Mouse (Mus musculus): ENCODE data around the gene Tbc1d2. TPM values are rescaled to one million over a fixed set of nuclear protein-coding genes. Genes with fewer than 3 reads are reported as not detected.
A peak's percentile ranks its signal among the peaks of the same experiment; 100 is the strongest.

The Tbc1d2 gene
- polyA plus RNA-seq, 1 experiment from 2014 or later: 6.7 TPM

GRCm38 (mm10) chr4:46664123-46665009 is 14.4 kb upstream of the Tbc1d2 start:
- no peaks in the 10 kb centered on the region for H3K27me3 ChIP-seq (replicated peaks; ENCODE audit: insufficient read depth, low read length)
- H3K9ac ChIP-seq (replicated peaks; ENCODE audit: low read depth): peak overlapping the region; percentile 19; the same call in 1 of the 2 replicates
- WGBS: 4% methylated on average over 34 of the region's 34 CpGs
- H3K27ac ChIP-seq (ENCODE audit: low read length): no peak overlapping the region; the same call in 1 of the 2 replicates
- H3K4me1 ChIP-seq (ENCODE audit: insufficient read depth, low read depth, low read length): peaks cover 3% of the 10 kb centered on the region; the same call in 1 of the 2 replicates
- no peak for TF ChIP-seq CTCF (IDR thresholded peaks at IDR 0.05)
- H3K4me2 ChIP-seq (replicated peaks; ENCODE audit: low read depth, low read length): peak overlapping the region; percentile 63
- H3K36me3 ChIP-seq (ENCODE audit: insufficient read depth, low read length): no peaks in the 10 kb centered on the region
- DNase-seq (ENCODE audit: low spot score) (peak; percentile 67), ATAC-seq (peak; percentile 91)
- H3K4me3 ChIP-seq (ENCODE audit: low read depth, low read length): peak overlapping the region; percentile 24; the same call in 1 of the 2 replicates
- H3K9me3 ChIP-seq (ENCODE audit: low read length): no peaks in the 10 kb centered on the region

GRCm38 (mm10) chr4:46661433-46661832 is 11.4 kb upstream of the Tbc1d2 start:
- no peaks in the 10 kb centered on the region for H3K9me3 ChIP-seq (ENCODE audit: low read length)
- H3K27me3 ChIP-seq (replicated peaks; ENCODE audit: insufficient read depth, low read length): no peaks in the 10 kb centered on the region
- H3K27ac ChIP-seq (ENCODE audit: low read length): no peak overlapping the region
- ATAC-seq: no peak
- WGBS: 73% methylated on average over 9 of the region's 9 CpGs
- H3K4me1 ChIP-seq (ENCODE audit: insufficient read depth, low read depth, low read length): peaks cover 3% of the 10 kb centered on the region; the same call in 1 of the 2 replicates
- no peak overlapping the region for H3K9ac ChIP-seq (replicated peaks; ENCODE audit: low read depth)
- no peaks in the 10 kb centered on the region for H3K36me3 ChIP-seq (ENCODE audit: insufficient read depth, low read length)
- DNase-seq (ENCODE audit: low spot score): no peak
- TF ChIP-seq EP300 (IDR thresholded peaks at IDR 0.05) (no peak), CTCF (IDR thresholded peaks at IDR 0.05) (no peak)
- no peak overlapping the region for H3K4me3 ChIP-seq (ENCODE audit: low read depth, low read length)
- H3K4me2 ChIP-seq (replicated peaks; ENCODE audit: low read depth, low read length): no peak overlapping the region

GRCm38 (mm10) chr4:46658946-46659345 is 8.9 kb upstream of the Tbc1d2 start:
- 72% methylated on average over 5 of the region's 5 CpGs for WGBS
- H3K9me3 ChIP-seq (ENCODE audit: low read length): no peaks in the 10 kb centered on the region
- no peak overlapping the region for H3K9ac ChIP-seq (replicated peaks; ENCODE audit: low read depth)
- H3K27me3 ChIP-seq (replicated peaks; ENCODE audit: insufficient read depth, low read length): no peaks in the 10 kb centered on the region
- ATAC-seq: no peak
- no peak for DNase-seq (ENCODE audit: low spot score)
- no peaks in the 10 kb centered on the region for H3K4me1 ChIP-seq (ENCODE audit: insufficient read depth, low read depth, low read length)
- no peaks in the 10 kb centered on the region for H3K36me3 ChIP-seq (ENCODE audit: insufficient read depth, low read length)
- no peak overlapping the region for H3K27ac ChIP-seq (ENCODE audit: low read length)
- TF ChIP-seq CTCF (IDR thresholded peaks at IDR 0.05) (no peak), EP300 (IDR thresholded peaks at IDR 0.05) (no peak)
- H3K4me2 ChIP-seq (replicated peaks; ENCODE audit: low read depth, low read length): no peak overlapping the region
- H3K4me3 ChIP-seq (ENCODE audit: low read depth, low read length): no peak overlapping the region

- peak; percentile 81 for DNase-seq (ENCODE audit: low spot score)
- WGBS: 6% methylated on average over 5 of the region's 5 CpGs
- peak; percentile 90 for TF ChIP-seq CTCF (IDR thresholded peaks at IDR 0.05)
- peak; percentile 46 for TF ChIP-seq EP300 (IDR thresholded peaks at IDR 0.05)
Measured at GRCm38 (mm10) chr4:46657116-46657515, 7.1 kb upstream of the Tbc1d2 start.

GRCm38 (mm10) chr4:46655956-46656355 is 5.9 kb upstream of the Tbc1d2 start:
- DNase-seq (ENCODE audit: low spot score) (no peak), ATAC-seq (no peak)

More at GRCm38 (mm10) chr4:46657116-46657515, 7.1 kb upstream of the Tbc1d2 start:
- Histone ChIP-seq H3K27me3 (replicated peaks; ENCODE audit: insufficient read depth, low read length) (no peaks in the 10 kb centered on the region), H3K4me3 (ENCODE audit: low read depth, low read length) (no peak overlapping the region), H3K4me2 (replicated peaks; ENCODE audit: low read depth, low read length) (no peak overlapping the region), H3K9me3 (ENCODE audit: low read length) (no peaks in the 10 kb centered on the region), H3K27ac (ENCODE audit: low read length) (no peak overlapping the region), H3K36me3 (ENCODE audit: insufficient read depth, low read length) (no peaks in the 10 kb centered on the region), H3K4me1 (ENCODE audit: insufficient read depth, low read depth, low read length) (no peaks in the 10 kb centered on the region), H3K9ac (replicated peaks; ENCODE audit: low read depth) (no peak overlapping the region)
- no peak for ATAC-seq

GRCm38 (mm10) chr4:46655298-46655697 is 5.3 kb upstream of the Tbc1d2 start:
- no peak overlapping the region for H3K4me3 ChIP-seq (ENCODE audit: low read depth, low read length)
- H3K27ac ChIP-seq (ENCODE audit: low read length): no peak overlapping the region
- no peaks in the 10 kb centered on the region for H3K36me3 ChIP-seq (ENCODE audit: insufficient read depth, low read length)
- ATAC-seq: no peak
- H3K9ac ChIP-seq (replicated peaks; ENCODE audit: low read depth): no peak overlapping the region
- DNase-seq (ENCODE audit: low spot score): no peak
- TF ChIP-seq EP300 (IDR thresholded peaks at IDR 0.05): no peak
- no peak for TF ChIP-seq CTCF (IDR thresholded peaks at IDR 0.05)
- WGBS: 55% methylated on average over 1 of the region's 1 CpGs
- H3K4me2 ChIP-seq (replicated peaks; ENCODE audit: low read depth, low read length): no peak overlapping the region
- no peaks in the 10 kb centered on the region for H3K9me3 ChIP-seq (ENCODE audit: low read length)
- H3K4me1 ChIP-seq (ENCODE audit: insufficient read depth, low read depth, low read length): no peaks in the 10 kb centered on the region; the same call in 1 of the 2 replicates
- H3K27me3 ChIP-seq (replicated peaks; ENCODE audit: insufficient read depth, low read length): no peaks in the 10 kb centered on the region

More at GRCm38 (mm10) chr4:46655956-46656355, 5.9 kb upstream of the Tbc1d2 start:
- Histone ChIP-seq H3K27me3 (replicated peaks; ENCODE audit: insufficient read depth, low read length) (no peaks in the 10 kb centered on the region), H3K4me1 (ENCODE audit: insufficient read depth, low read depth, low read length) (no peaks in the 10 kb centered on the region; the same call in 1 of the 2 replicates), H3K9me3 (ENCODE audit: low read length) (no peaks in the 10 kb centered on the region), H3K36me3 (ENCODE audit: insufficient read depth, low read length) (no peaks in the 10 kb centered on the region), H3K4me3 (ENCODE audit: low read depth, low read length) (no peak overlapping the region), H3K27ac (ENCODE audit: low read length) (no peak overlapping the region), H3K4me2 (replicated peaks; ENCODE audit: low read depth, low read length) (no peak overlapping the region), H3K9ac (replicated peaks; ENCODE audit: low read depth) (no peak overlapping the region)
- no peak for TF ChIP-seq CTCF (IDR thresholded peaks at IDR 0.05)
- no peak for TF ChIP-seq EP300 (IDR thresholded peaks at IDR 0.05)
- WGBS: 42% methylated on average over 2 of the region's 2 CpGs

Measured in lung, postnatal 0 days (tissue).